Mouse (Mus musculus): ENCODE measurements around the gene Mettl21e.
"Not testable (repeated sequence)": the region's sequence is repeated elsewhere in the genome, so short reads cannot be mapped to it uniquely, and the experiment has no call there.

Mettl21e gene

DNA sequence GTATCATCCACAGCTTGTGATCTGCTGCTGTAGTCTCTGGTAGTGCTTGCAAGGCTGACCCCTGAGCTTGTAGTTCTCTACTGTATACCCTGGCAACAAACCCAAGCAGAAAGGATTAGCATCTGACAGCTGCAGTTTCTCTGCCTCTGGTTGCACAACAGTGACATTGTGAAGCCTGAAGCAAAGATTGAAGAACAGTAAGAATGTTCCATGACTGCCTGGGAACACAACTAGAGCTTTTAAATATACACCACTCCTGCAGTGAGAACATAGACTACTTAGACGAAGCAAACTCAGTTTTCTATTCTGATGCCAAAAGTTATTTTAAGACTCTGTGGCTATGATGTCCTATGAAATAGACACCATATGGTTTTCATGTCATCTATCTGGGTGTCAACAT lies at the start of gene Mettl21e:
TSS of gene Mettl21e (minus strand) at position 86 of the 400 bp plus-strand sequence.
- no peak for DNase-seq (ENCODE audit: low spot score in 2 of 2)

DNA sequence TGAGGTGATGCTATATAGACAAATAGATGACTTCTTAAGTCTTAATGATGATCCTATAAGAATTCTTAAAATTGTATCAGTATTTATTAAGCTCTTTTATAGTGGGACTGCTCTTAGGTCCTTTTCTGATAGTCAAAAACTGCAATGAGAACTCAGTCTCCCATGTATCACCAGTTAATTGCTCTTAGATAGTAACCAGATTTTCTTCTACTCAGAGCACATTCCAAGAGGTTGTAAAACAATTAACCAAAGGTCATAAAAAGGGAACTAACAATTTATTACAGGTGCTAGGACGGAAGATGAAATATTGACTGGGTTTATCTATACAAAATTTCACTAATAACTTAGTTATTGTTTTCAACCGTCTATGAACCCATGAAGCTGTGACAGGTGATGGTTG lies 21.7 kb upstream of the Mettl21e start:
- not testable (repeated sequence) for DNase-seq (ENCODE audit: low spot score in 2 of 2)

DNA sequence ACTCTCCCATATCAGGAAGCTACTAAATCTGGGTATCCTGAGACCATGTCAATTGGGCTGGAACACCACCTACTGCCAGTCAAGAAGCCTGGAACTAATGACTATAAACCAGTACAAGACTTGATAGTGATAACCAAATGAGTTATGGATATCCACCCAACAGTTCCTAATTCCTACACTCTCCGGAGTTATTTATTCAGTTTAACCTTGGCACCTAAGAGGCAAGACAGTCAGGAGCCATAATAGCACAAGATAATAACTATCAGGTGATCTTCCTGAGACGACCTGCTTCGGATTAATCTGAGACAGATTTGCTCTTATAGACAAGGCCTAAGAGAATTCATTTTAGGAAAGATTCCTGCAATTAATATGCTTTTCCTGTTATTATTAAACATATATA lies 21.2 kb upstream of the Mettl21e start:
- no peak for DNase-seq (ENCODE audit: low spot score in 2 of 2)

DNA sequence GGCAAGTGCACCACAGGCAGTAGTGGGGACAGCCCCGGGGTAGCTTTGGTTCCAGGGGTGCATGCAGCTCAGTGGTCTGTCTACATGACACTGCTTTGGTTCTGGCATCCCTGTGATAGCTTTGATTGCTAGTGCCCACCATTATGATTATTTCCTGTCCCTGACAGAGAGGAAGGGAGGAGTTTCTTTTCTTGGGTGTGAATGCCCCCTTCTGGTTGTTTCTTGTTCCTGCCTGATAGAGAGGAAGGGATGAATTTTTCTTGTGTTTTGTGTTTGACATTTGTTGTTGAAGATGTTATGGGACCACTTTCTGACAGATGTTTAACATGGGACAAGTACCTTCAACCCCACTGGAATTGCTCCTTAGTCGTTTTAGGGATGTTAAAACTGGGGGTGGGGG lies 18.5 kb upstream of the Mettl21e start:
- no peak for DNase-seq (ENCODE audit: low spot score in 2 of 2)

DNA sequence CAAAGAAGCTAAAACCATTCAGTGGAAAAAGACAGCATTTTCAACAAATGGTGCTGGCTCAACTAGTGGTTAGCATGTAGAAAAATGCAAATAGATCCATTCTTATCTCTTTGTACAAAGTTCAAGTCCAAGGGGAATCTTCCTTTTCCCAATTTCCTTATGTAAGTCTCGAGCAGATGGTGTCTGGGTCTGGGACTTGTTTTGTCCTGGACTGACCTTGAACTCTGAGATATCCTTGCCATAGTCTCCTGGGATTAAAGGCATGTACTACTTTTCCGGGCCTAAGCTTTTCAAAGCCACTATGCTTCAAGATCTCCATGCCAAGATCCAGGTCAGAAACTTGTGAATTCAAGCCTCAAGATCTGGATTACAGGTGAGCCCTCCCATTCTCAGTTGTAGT lies 16.6 kb upstream of the Mettl21e start:
- no peak for DNase-seq (ENCODE audit: low spot score in 2 of 2)

- DNase-seq (ENCODE audit: low spot score in 2 of 2) = not testable (repeated sequence)
Measured at GRCm38 (mm10) chr1:44234531-44234930, 15.8 kb upstream of the Mettl21e start.

DNA sequence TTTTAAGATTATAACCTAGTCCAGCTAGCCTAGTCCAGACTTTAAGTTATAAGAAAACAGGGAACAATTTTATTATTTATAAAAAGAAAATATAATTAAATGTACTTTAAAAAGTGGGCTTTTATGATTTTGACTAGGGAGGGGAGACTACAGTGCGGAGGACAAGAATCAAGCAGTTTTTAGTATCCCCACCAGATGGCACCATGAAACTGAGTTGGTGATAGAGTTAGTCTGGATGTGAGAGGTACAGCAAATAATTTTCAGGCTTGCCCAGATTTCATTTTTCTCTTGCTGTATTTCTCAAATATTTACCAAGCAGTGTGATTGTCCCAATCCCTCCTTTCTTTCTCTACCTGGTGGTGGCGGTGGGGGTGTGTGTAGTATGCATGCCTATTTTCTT lies 10.3 kb upstream of the Mettl21e start:
- DNase-seq (ENCODE audit: low spot score in 2 of 2) = no peak

DNA sequence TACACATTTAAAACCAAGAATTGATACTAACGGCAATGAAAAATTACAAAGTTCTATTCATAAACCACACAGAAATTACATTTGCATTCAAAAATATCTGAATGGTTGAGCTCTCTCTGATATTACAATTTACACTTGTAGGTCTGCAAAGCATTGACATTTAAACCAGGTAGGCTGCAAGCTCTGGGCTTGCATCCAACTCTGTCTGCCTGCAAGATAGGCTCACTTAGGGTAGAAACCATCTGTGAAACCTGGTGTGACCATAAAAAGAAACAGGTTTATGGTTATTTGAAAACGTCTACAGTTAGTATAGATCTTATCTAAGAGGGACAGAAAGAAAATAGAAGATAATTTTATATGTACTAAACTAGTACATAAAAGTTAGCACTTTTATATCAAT lies 1.6 kb downstream of the Mettl21e start:
- no peak for DNase-seq (ENCODE audit: low spot score in 2 of 2)

GRCm38 (mm10) chr1:44216352-44217116 lies 2.2 kb downstream of the Mettl21e start:
- DNase-seq (ENCODE audit: low spot score in 2 of 2) = no peak

GRCm38 (mm10) chr1:44214443-44214842 lies 4.3 kb downstream of the Mettl21e start:
- no peak for DNase-seq (ENCODE audit: low spot score in 2 of 2)

- DNase-seq (ENCODE audit: low spot score in 2 of 2) = no peak
Measured at GRCm38 (mm10) chr1:44202876-44203275, 15.9 kb downstream of the Mettl21e start.

DNA sequence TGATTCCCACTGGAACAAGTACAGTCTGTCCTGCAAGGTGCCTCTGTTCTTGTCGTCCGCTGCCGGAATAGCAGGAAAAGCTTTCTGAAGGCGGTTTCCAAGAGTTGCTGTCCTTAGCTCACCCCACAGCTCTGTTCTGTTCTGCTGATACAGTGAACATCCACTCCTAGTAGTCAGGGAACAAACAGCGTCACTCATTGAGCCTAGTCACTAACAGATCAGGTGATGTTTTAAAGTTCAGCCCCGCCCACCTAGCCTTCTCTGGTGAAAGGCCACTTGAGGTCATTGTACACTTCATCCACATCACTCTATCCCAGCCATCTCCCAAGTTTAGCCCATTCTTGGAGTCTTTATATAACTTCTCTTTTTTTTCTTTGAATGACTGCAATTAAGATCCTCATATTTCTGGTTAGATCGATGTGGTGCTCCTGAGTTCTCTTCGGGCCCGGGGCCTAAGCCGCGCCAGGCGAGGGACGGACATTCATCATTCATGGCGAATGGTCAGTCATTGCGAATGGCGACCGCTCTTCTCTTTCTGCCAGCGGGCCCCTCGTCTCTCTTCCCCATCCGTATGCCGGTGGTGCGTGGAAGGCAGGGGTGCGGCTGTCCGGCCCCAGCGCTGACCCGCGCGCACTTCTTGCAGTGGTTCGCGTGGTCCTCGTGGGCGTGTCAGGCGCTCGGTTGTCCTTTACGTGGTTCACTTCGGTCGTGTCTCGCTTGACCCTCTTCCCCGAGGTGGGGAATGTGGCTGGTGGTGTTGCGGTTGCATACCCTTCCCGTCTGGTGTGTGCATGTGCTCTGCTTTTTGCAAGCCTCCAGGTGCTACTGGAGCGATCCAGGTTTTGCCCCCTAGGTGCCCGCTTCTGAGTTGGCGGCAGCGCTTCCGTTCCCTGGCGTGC lies 20.2 kb downstream of the Mettl21e start:
- DNase-seq (ENCODE audit: low spot score in 2 of 2) = no peak

DNA sequence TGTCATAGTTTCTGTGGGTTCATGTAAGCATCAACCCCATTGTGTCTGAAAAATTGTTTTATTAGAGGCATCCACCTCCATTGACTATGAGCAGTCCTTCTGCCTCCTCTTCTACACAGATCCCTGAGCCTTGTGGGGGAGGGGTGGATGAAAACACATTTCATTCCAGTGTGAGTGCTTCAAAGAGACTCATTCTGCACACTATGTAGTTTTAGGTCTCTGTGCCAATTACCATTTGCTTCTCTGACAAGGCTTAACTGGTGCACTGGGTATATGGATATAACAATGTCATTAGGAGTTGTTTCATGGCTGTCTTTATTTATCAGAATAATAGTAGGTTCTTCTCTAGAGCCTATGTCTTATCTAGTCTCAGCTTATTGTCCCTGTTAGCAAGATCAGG lies 32.4 kb downstream of the Mettl21e start:
- no peak for DNase-seq (ENCODE audit: low spot score in 2 of 2)

DNA sequence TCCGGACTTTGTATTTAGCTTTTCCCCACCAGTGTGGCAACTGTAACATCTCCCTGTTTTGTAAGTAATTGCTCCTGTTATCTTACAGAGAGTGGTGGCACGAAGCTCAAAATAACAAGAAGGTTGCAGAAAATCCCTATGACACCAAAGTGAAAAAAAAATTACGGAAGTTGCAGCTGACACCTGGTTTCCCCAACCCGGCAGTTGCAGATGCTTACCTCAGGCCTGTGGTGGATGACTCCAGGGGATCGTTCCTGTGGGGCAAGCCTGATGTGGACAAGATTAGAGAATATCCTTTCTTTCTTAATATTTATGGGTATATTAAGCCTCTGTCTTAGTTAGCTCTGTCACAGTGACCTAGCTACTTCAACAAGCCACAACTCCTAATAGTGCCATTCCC lies 40.7 kb downstream of the Mettl21e start:
- no peak for DNase-seq (ENCODE audit: low spot score in 2 of 2)

GRCm38 (mm10) chr1:44173903-44174302 lies 44.9 kb downstream of the Mettl21e start:
- no peak for DNase-seq (ENCODE audit: low spot score in 2 of 2)

DNA sequence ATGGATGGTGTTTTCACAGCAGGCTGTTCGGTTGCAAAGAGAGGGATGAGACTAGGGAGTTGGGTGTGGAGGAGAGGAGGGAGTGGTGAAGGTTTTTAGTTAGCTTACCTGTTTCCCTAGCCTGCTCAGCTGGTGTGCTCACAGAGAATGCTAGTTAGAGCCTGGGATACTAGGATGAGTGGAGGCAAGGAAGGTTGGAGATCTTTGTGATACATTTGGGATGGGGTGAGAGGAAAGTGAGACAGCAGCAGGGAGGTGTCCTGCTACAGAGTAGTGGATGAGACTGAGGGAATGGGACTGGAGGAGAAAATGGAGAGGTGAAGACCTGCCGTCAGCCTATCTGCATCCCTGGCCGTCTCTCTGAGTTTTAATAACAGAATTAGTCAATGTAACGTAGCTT lies 46.1 kb downstream of the Mettl21e start:
- no peak for DNase-seq (ENCODE audit: low spot score in 2 of 2)

GRCm38 (mm10) chr1:44167859-44168383 lies 50.8 kb downstream of the Mettl21e start:
- DNase-seq (ENCODE audit: low spot score in 2 of 2) = no peak

DNA sequence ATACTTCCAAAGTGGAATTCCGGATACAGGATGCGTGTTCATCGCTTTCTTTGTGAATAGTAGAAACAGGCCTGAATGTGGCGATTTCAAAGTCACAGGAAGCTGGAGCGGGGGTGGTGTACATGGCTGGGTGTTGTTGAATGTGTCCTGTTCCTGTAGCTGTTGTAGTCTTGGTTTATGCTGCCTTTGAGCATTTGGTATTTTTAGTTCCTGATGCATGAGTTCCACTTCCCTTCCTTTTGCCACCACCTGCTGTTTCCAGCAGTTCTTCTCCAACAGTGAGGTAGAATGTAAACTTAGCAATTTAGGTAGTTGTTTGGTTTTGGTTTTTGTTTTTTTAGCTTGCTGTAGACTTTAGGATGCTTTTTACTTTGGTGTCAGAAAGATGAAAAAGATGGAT lies 56.4 kb downstream of the Mettl21e start:
- DNase-seq (ENCODE audit: low spot score in 2 of 2) = no peak

- no peak for DNase-seq (ENCODE audit: low spot score in 2 of 2)
Measured at GRCm38 (mm10) chr1:44161818-44162217, 56.9 kb downstream of the Mettl21e start.

DNA sequence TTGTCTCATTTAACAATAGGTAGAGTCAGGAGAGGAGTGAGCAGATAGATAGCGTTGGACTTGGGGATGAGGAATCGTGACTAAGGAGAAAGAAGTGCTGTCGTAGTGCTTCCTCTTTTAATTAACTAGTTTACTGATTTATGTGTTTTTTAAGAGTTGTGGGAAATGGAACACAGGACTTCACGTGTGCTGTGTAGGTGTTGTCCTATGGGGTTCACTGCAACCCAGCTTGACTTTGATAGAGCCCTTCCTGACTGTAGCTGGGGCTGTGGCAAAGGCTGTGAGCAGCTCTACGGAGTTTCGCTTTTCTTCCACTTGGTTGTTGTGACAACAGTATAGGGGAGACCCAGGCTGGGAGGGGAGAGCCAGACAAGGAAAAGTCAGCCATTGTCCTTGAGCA lies 60.4 kb downstream of the Mettl21e start:
- no peak for DNase-seq (ENCODE audit: low spot score in 2 of 2)

DNA sequence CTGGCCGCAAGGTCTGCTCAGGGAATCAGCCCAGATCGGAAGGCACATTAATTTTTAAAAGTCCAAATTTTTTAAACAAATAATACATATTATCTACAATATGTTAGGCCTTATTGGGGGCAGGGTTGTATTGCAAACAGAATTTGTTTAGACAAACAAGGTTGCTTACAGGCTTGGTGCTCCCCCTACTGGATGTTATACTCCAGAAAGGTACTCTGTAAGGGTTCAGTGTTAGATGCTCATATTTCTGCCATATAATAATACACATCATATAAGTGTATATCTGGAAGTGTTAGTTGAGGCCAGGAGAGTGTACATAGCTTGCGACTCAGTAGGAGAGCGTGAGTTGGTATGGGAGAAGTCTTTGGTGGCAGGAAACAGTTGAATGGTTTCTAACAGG lies 63.5 kb downstream of the Mettl21e start:
- no peak for DNase-seq (ENCODE audit: low spot score in 2 of 2)

Measured in spleen, postnatal 10 days (tissue).